Mouse (Mus musculus) neutrophil, adult 83 days (primary cell): ENCODE results near the gene Poldip2. TPM values are rescaled to one million over a fixed set of nuclear protein-coding genes. Genes with fewer than 3 reads are reported as not detected.

Experiments
- total RNA-seq, 2 experiments: library from RNA; stranded (reverse); gene quantifications; one replicate each; pipeline ENCODE4 v1.2.4; 2023

The Poldip2 gene
- total RNA-seq, result 10 to 100 TPM; 20.7 to 23.2 TPM

DNA sequence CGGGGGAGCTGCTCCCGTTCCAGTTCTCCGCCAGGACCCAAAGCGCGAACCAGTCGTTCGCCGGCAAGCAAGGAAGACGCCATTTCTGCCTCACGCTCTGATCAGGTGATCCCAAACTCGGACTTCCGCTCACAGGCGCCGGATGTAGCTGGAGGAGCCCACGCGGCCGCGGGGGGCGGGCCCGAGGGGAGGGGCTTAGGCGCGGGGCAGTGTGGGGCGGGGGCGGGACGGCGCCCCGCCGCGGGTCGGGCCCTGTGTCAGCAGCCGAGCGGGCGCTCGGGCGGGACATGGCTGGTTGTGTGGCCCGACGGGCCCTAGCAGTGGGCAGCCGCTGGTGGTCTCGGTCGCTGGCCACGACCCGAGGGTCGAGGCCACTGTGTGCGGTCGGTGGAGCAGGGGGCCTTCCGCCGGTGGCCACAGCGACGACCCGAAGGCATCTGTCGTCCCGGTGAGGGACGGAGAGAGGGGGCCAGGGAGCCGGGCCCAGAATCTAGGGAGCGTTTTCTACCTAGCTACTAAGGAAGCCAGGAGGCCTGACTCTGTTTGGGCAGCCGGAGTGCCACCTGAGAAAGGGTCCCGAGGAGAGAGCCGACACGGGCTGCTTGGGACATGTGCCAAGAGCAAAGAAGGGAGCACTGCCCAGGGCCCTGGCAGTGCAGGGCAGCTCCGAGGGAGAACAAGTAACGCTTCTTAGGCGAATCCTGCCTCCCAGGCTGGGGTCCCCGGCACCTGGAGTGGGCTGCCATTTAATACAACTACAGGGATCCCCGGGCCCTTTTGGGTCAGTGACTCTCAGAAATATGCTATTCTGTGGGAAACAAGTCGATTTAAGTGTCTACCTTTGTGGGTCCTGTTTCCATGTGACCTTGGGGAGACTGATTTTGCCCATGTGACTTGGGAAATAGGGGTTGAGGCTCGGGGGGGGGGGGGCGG lies at the start of gene Poldip2, which contains the start of gene Tmem199:
Gene Poldip2 (plus strand): TSS at position 169 of the 933 bp plus-strand sequence.
Gene Tmem199 (minus strand): TSS at position 148 of the 933 bp plus-strand sequence.

DNA sequence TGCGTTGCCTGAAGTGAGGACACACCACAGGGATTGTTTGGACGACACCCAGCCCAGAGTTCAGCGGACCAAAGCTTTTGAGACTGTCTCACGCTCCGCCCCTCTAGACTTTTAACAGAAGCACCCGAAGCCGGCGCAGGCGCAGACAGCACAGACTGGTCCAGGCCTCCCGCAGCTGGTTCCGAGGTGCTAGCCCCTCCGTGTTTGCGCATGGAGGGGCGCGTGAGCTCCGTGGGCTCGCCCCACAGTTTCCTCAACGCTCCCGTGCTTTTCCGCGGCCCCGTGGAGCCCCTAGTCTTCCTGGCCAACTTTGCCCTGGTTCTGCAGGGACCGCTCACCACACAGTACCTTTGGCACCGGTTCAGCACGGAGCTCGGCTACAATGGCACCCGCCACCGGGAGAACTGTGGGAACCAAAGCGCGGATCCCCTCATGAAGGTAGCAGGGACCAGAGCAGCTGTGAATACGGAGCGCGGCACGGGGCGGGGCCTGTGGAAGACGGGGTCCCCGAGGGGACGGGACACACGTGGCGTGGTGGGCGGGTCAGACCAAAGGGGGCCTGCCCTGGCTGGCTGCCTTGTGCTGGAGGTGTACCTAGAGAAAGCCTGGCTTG lies 46.3 kb upstream of the Poldip2 start, which contains the start of gene Slc46a1:
Gene Slc46a1 (plus strand): TSS at position 130 of the 613 bp plus-strand sequence.

DNA sequence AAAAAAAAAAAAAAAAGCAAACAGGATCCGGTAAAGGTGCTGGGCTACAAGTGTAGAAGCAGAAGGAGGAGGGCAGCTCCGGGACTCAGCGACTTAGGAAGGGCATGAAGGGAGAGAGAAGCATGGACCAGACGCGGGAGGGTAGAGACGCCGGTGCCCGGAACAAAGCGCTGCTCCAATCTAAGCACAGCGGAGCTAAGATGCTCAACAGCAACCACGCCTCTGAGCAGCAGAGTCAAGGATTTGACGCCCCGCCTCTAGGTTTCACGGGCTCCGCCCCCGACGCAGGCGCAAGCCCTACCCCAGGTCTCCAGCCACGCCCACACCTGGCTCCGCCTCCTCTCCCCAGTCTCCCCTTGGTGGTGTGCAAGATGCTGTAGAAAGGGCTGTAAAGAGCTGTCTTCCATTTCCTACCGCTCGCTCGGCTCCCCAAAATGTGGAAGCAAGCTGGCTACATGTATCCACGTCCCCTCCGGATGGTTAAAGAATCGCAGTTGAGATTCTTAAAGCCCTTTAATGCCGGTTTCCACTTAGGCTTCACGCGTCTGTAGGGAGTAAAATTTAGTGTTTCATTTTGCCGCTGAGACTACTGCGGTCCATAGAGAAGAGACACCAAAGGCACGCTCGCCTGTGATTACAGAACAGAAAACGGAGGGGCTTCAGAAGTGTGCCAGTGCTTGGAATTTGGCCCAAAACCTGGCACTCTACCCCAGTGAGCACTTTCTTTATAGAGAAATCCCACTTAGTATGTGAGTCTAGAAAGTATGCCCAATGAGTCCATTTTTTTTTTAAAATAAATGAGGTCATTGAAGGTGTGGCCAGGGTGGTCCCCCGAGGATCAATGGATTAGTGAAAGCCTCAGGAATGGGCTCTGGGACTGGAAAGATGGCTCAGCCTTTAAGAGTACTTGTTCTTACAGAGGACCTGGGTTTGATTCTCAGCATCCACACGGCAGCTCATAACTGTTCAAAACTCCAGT lies 14.2 kb upstream of the Poldip2 start, which contains the start of gene Sarm1:
Gene Sarm1 (minus strand): TSS at position 211 of the 979 bp plus-strand sequence.

DNA sequence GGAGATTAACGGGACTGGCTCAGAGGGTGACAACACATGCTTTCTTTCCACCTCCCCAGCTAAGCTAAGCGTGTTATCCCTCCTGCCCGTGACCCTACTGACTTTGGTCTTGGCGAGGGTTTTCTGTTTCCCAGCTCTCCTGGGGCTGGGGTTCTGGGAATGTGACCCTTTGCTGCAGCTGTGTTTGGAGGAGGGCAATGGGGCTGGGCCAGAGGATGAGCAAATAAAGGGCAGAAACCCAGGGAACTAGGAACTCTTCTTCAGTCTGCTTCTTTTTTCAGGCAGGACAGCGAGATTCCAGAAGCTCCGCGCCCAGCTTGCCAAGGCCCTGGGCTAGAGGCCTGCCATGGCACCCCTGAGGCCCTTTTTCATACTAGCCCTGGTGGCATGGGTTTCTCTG lies 13.0 kb upstream of the Poldip2 start, which contains the start of gene Vtn:
Gene Vtn (plus strand): TSS at position 88 of the 400 bp plus-strand sequence.

DNA sequence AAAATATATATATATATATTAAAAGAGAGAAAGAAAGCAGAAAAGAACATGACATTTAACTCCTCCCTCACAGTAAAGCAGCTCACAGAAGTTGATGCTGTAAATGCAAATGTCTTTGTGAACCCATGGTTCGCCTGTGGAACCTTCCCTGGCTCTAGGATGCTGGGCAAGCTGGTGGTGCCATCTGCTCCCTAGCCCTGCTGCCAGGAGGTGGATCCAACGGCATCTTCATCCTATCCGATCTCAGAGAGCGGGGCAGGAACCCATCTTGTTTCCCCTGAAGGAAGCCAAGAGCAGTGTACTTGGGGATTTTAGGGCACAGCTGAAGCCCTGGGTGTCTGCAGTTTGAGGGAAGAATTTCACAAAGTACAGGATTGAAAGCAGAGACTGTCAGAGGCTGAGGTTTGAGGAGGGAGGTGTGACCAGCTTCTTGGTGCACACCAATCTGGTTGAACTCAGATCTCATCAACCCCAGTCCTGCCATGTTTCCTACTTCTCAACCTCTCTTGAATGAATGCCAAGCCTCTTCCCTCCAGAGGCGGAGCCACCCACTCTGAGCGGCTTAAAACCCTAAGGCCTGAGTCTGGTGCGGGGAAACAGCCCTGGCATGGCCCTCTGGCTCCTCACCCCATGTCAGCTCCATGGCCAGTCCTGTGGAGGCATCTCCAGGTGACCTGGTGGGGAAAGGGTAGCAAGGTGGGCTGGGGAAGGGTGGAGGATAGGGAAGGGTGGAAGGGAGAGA lies 8.9 kb upstream of the Poldip2 start, which contains the start of gene Sebox:
Gene Sebox (plus strand): TSS at position 539 of the 742 bp plus-strand sequence.

DNA sequence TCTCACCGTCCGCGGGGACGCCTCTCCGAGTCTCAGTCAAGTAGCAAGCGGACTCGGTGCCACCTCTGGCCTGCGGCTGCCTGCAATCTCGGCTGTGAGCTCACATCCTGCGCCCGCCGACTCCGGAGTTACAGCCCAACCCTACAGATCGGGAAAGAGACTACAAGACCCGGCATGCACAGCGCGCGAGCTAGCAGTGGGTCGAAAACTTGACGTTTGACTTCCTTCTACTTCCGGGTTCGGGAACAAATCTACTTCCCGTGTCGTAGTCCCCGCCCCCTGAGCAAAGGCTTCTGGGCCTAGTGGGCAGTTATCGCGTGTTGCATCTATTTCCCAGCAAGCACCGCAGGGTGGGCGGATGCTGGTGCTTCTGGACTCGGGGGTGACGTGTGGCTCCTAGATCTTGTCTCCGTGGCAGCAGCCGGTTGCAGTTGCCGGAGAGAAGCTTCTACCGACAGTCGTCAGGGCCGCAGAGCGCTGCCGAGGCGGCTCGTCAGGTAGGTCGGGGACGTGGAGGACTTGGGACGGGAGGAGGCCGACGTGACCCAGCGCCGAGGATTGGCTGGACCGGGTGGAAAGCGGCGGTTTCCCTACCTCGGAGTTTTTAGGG lies 24.2 kb downstream of the Poldip2 start, which contains the start of the genes Tnfaip1 and Ift20:
Gene Tnfaip1 (minus strand): TSS at position 253 of the 610 bp plus-strand sequence.
Gene Ift20 (plus strand): TSS at position 282 of the 610 bp plus-strand sequence.

DNA sequence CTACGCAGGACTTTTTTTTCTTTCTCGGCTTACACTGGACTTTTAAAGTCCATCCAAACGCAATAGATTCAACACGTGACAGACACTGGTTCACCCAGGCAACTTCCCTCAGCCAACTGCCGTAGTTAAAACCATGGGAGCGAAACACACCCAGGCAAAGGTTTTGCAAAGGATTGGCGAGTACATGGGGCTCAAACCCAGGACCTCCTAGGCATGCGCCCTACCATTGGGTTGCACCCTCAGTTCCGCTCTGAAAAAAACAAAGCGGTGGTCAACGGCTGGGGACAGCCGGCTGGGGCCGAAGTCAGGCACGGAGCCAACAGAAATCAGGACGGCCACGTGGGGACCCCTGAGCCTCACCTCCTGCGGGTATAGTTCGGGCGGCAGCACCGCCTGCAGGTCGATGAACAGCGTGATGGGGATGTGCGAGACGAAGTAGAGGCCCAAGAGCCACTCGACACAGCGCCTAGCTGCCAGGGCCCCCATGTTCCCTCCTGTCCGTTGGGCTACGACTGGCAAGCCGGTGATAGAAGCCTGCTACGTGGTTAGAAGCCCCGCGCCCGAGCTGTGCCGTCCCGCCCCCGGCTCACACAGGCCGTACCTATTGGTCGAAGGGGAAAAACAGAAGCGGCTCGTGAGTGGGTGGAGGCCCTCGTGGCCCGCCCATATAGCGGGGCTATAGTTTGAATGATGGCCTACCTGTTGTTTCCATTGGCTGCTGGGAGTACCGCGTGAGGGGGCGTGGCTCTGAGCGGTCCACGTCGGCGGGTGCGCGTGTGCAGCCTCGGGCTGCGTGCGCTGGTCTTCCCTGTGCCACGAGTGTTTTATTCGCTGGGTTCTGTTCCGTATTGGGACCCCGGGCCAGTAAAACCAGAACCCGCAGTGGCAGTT lies 38.4 kb downstream of the Poldip2 start, which contains the start of gene Tmem97:
Gene Tmem97 (minus strand): TSS at position 610 of the 891 bp plus-strand sequence.

Other genes with a start within 250 kb of the Poldip2 start
- under 1 TPM; 0.26 to 0.68 TPM for gene BC030499, start 221.4 kb upstream of the Poldip2 start, total RNA-seq
- gene Spag5, start 210.7 kb upstream of the Poldip2 start, total RNA-seq, result 10 to 100 TPM; 61.7 to 63.1 TPM
- 1 to 10 TPM; 2.6 to 3.6 TPM for gene Aldoc, start 189.2 kb upstream of the Poldip2 start, total RNA-seq
- 10 to 100 TPM; 37.7 to 40.2 TPM for gene Pigs, start 183.8 kb upstream of the Poldip2 start, total RNA-seq
- 100 to 1,000 TPM; 106 to 112 TPM for gene Unc119, start 168.7 kb upstream of the Poldip2 start, total RNA-seq
- gene Foxn1, start 125.6 kb upstream of the Poldip2 start, total RNA-seq, result under 1 TPM in 1 of 2 experiments, not detected in 1; 0.15 TPM
- gene Slc13a2, start 90.0 kb upstream of the Poldip2 start, total RNA-seq, result under 1 TPM in 1 of 2 experiments, not detected in 1; 0.22 TPM
- gene Slc46a1, start 46.5 kb upstream of the Poldip2 start, total RNA-seq, result 1 to 10 TPM in 1 of 2 experiments, under 1 TPM in 1; 0.79 to 2.1 TPM
- gene Sarm1, start 14.4 kb upstream of the Poldip2 start, total RNA-seq, result under 1 TPM; 0.29 to 0.35 TPM
- not detected for gene Vtn, start 13.1 kb upstream of the Poldip2 start, total RNA-seq
- gene Sebox, start 8.7 kb upstream of the Poldip2 start, total RNA-seq, result not detected
- 1 to 10 TPM; 8.0 to 9.7 TPM for gene Tmem199, start within 50 bp of the Poldip2 start, total RNA-seq
- 1 to 10 TPM; 5.8 to 7.1 TPM for gene Tnfaip1, start 24.1 kb downstream of the Poldip2 start, total RNA-seq
- gene Ift20, start 24.2 kb downstream of the Poldip2 start, total RNA-seq, result 10 to 100 TPM; 30.1 to 31.4 TPM
- 10 to 100 TPM; 11.5 to 11.6 TPM for gene Tmem97, start 38.6 kb downstream of the Poldip2 start, total RNA-seq
- 10 to 100 TPM; 12.9 to 15.8 TPM for gene Nlk, start 185.2 kb downstream of the Poldip2 start, total RNA-seq
- gene Ccnq, start 239.5 kb downstream of the Poldip2 start, total RNA-seq, result 1 to 10 TPM; 5.6 to 9.8 TPM